Mouse (Mus musculus) lung, postnatal 0 days (tissue): ENCODE data around the gene Chek1.

ENCODE experiments used
- CTCF ChIP-seq: IDR thresholded peaks from 2 replicates; pipeline ENCODE4 v1.5.1; 2016; ENCODE audit warnings: antibody characterized with exemption, mild to moderate bottlenecking
- EP300 ChIP-seq: IDR thresholded peaks from 2 replicates; pipeline ENCODE4 v1.6.1; 2016; ENCODE audit warnings: antibody characterized with exemption, mild to moderate bottlenecking, control low read depth

- TF ChIP-seq CTCF: no peak
- no peak for TF ChIP-seq EP300
Observed at GRCm38 (mm10) chr9:36705923-36706322, 20.9 kb downstream of the Chek1 start.
